Mouse (Mus musculus): ENCODE results near the gene Amelx.

Gene Amelx

GRCm38 (mm10) chrX:169187100-169187499, at the start of gene Amelx:
Amelx (minus strand) TSS chrX:169187200.
- no peak for DNase-seq (ENCODE audit: low read depth, low spot score)

- DNase-seq (ENCODE audit: low read depth, low spot score) = no peak
These were observed 35.5 kb upstream of the Amelx start for GRCm38 (mm10) chrX:169222357-169223062.

DNA sequence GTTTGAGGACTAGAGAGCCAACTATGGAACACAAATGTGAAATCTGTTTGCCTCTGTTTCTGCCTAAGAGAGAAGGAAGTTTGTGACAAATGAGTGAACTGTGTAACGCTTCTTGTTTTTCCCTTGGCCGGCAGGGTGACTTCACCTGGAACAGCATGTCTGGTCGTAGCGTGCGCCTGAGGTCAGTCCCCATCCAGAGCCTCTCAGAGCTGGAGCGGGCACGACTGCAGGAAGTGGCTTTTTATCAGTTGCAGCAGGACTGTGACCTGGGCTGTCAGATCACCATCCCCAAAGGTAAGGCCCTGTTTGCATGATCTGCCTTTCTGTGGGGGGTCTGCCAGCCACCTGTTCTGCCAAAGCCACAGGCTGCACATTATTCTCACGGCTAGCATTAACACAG, 33.1 kb upstream of the Amelx start:
- DNase-seq (ENCODE audit: low read depth, low spot score) = no peak

GRCm38 (mm10) chrX:169210019-169210418, 23.0 kb upstream of the Amelx start:
- DNase-seq (ENCODE audit: low read depth, low spot score) = no peak

- DNase-seq (ENCODE audit: low read depth, low spot score) = no peak
These were observed 8.4 kb downstream of the Amelx start for GRCm38 (mm10) chrX:169178634-169179033.

DNA sequence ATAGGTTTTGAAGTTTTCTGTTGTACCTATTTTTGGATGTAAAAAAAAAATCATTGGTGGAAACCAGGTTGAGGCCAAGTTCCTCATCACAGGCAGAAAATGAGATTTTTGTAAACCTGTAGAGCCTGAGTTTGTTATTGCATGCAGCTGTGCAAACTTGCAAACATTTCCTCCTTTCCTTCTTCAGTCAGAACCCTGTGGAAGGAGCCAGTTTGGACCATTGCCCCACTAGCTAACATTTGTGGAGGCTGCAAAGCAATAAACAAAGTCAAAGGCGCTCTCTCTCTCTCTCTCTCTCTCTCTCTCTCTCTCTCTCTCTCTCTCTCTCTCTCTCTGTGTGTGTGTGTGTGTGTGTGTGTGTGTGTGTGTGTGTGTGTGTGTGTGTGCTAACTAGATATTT, 13.2 kb downstream of the Amelx start:
- no peak for DNase-seq (ENCODE audit: low read depth, low spot score)

DNA sequence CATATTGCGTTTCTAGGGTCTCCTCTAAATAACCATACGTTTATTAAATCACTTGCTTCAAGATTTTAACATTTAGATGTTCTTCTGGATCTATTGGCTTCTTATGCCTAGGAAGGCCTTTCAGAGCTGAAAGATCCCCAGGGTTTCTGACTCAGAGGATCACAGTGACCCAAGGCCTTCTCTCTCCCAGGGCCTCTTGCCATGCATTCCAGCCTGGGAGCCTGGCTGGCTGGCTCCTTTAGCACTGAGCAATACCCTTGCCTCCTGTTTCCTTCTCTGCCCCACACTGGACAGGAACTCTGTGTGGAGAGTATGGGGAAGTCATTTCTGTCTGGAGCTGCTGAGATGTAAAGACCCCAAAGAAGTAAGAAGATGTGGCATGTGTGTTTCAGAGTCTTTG, 16.0 kb downstream of the Amelx start:
- DNase-seq (ENCODE audit: low read depth, low spot score) = no peak

DNA sequence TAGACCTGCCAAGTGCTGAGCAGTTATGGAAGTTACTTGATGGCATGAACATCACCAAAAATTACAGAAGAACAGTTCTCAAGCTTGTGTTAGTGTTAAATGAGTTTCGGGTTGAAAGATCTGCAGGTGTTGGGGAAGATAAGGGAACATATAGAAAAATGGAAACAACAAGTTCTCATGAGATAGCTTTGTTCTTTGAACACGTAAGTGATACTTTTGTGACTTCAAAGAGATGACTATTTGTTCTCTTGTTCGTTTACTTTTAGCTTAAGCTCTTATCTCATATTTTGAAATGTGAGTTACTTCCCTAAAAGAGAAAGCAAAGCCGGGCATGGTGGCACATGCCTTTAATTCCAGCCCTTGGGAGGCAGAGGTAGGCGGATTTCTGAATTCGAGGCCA, 28.6 kb downstream of the Amelx start:
- DNase-seq (ENCODE audit: low read depth, low spot score) = no peak

GRCm38 (mm10) chrX:169153805-169154204, 33.2 kb downstream of the Amelx start:
- DNase-seq (ENCODE audit: low read depth, low spot score) = no peak

GRCm38 (mm10) chrX:169140467-169140866, 46.5 kb downstream of the Amelx start:
- no peak for DNase-seq (ENCODE audit: low read depth, low spot score)

- no peak for DNase-seq (ENCODE audit: low read depth, low spot score)
These were observed 47.2 kb downstream of the Amelx start for GRCm38 (mm10) chrX:169139758-169140157.

Data from embryo, embryonic 11.5 days (tissue).